Mouse (Mus musculus) liver, embryonic 13.5 days (tissue): ENCODE measurements around the gene Armc3. TPM values are rescaled to one million over a fixed set of nuclear protein-coding genes. Genes with fewer than 3 reads are reported as not detected.

Experiments used
- polyA plus RNA-seq: library from polyadenylated mRNA; unstranded; fragments of >200 nt; fragmentation: Nextera tagmentation; extraction: Ambion mirVana; gene quantifications from 2 replicates; pipeline ENCODE4 v1.2.1, GENCODE M21; 2015

Gene Armc3
- polyA plus RNA-seq, 1 experiment from 2014 or later = 0.06 TPM

Other genes starting within 250 kb of the Armc3 start
- gene Pip4k2a, start 201.2 kb upstream of the Armc3 start, polyA plus RNA-seq = 15.8 and 18.8 TPM in 2 replicates
- gene 4930426L09Rik, start 201.0 kb upstream of the Armc3 start, polyA plus RNA-seq = 0.17 and 0.22 TPM in 2 replicates
- 10.6 and 12.0 TPM in 2 replicates for gene Msrb2, start 172.1 kb downstream of the Armc3 start, polyA plus RNA-seq
- gene Ptf1a, start 246.4 kb downstream of the Armc3 start, polyA plus RNA-seq = not detected in 2 replicates